Mouse (Mus musculus): ENCODE results near the gene Nhlh1. TPM values are rescaled to one million over a fixed set of nuclear protein-coding genes. Genes with fewer than 3 reads are reported as not detected.

Nhlh1 gene
- polyA plus RNA-seq, 1 experiment: not detected

DNA sequence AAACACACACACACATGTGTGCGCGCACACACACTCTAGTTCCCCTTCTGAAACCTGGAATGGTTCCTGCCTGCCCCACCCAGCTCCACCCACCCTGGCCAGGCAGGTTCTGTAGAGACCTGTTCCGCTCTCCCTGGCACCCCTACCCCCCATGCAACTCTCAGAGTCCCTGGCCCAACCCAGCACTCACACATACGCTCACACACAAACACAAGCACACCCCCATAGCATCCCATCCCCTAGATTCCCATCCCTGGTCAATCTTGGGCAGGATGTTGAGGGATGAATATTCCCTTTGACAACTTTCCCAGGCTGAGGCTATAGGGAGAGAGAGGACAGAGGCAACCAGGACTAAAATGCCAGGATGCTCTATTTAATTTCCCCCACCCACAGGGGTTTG, 38.0 kb downstream of the Nhlh1 start:
- Histone ChIP-seq H3K9ac (ENCODE audit: low read depth, poor library complexity, severe bottlenecking) (no peak overlapping the region), H3K36me3 (ENCODE audit: control insufficient read depth, insufficient read depth, low read length, poor library complexity, severe bottlenecking) (no peaks in the 10 kb centered on the region), H3K27ac (ENCODE audit: insufficient read depth, low read length) (no peak overlapping the region), H3K4me1 (ENCODE audit: control insufficient read depth, insufficient read depth, low read length) (peaks cover 10% of the 10 kb centered on the region), H3K27me3 (ENCODE audit: control insufficient read depth, insufficient read depth, low read length, poor library complexity, severe bottlenecking) (no peaks in the 10 kb centered on the region), H3K4me3 (ENCODE audit: low read depth, low read length) (no peak overlapping the region), H3K9me3 (replicated peaks; ENCODE audit: control insufficient read depth, insufficient read depth, low read length, poor library complexity, severe bottlenecking) (no peaks in the 10 kb centered on the region)
- TF ChIP-seq POLR2A (IDR thresholded peaks at IDR 0.05; ENCODE audit: insufficient read depth, low read length): no peak
- no peak for TF ChIP-seq CTCF (IDR thresholded peaks at IDR 0.05; ENCODE audit: low read depth, low read length)
- TF ChIP-seq EP300 (IDR thresholded peaks at IDR 0.05; ENCODE audit: insufficient read depth, low read depth, low read length): no peak

DNA sequence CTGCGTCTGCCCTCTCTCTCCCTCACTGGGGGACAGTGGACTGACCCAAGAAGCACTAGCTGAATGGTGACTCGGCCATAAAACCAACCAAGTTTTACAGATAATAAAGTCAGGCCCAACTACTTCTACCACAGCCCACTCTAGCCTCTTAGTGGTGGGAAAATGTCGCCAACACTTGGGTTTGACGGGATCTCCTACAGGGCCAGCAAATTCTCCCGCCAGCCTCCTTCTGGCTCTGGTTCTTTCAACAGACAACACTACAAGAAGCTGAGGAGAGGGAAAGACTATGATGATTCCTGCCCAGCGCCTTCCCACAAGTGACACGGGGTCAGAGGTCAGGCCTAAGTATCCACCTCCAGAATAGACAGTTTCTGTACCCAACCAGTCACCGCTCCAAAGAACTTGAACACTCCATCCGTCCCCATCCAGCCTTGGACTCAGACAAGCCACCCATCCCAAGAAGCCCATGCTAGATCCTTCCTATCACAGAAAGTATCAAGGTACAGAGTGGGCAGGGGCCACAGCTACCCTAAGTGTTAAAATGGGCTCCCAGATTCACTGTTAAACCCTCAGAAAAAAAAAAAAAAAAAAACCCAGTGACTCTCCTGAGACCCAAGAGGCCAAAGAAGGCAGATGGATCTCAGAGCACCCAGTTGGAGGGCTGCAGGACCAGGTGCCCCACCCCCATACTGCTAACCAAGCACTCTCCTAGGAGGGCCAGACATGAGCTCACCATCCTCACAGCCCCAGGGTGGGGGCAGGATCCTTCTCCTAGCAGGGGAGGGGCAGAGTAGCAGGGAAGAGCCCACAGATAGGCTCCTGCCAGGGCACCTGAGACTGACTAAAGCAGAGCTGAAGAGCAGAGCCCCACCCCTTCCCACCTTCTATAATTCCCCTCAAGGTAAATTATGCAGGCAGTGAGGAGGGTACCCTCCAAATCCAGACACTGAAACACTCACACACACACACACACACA, 38.7 kb downstream of the Nhlh1 start:
- Histone ChIP-seq H3K27ac (ENCODE audit: insufficient read depth, low read length) (no peak overlapping the region), H3K36me3 (ENCODE audit: control insufficient read depth, insufficient read depth, low read length, poor library complexity, severe bottlenecking) (no peaks in the 10 kb centered on the region), H3K4me3 (ENCODE audit: low read depth, low read length) (no peak overlapping the region), H3K4me1 (ENCODE audit: control insufficient read depth, insufficient read depth, low read length) (peaks cover 10% of the 10 kb centered on the region), H3K9me3 (replicated peaks; ENCODE audit: control insufficient read depth, insufficient read depth, low read length, poor library complexity, severe bottlenecking) (no peaks in the 10 kb centered on the region), H3K27me3 (ENCODE audit: control insufficient read depth, insufficient read depth, low read length, poor library complexity, severe bottlenecking) (no peaks in the 10 kb centered on the region), H3K9ac (ENCODE audit: low read depth, poor library complexity, severe bottlenecking) (no peak overlapping the region)
- TF ChIP-seq EP300 (IDR thresholded peaks at IDR 0.05; ENCODE audit: insufficient read depth, low read depth, low read length) (0 out of 2 replicates have a peak, but pooled peaks have one; percentile 15), POLR2A (IDR thresholded peaks at IDR 0.05; ENCODE audit: insufficient read depth, low read length) (no peak)

GRCm38 (mm10) chr1:172017517-172018070, 39.8 kb downstream of the Nhlh1 start:
- Histone ChIP-seq H3K36me3 (ENCODE audit: control insufficient read depth, insufficient read depth, low read length, poor library complexity, severe bottlenecking) (no peaks in the 10 kb centered on the region), H3K27ac (ENCODE audit: insufficient read depth, low read length) (no peak overlapping the region), H3K27me3 (ENCODE audit: control insufficient read depth, insufficient read depth, low read length, poor library complexity, severe bottlenecking) (no peaks in the 10 kb centered on the region), H3K9me3 (replicated peaks; ENCODE audit: control insufficient read depth, insufficient read depth, low read length, poor library complexity, severe bottlenecking) (no peaks in the 10 kb centered on the region), H3K9ac (ENCODE audit: low read depth, poor library complexity, severe bottlenecking) (no peak overlapping the region), H3K4me1 (ENCODE audit: control insufficient read depth, insufficient read depth, low read length) (peaks cover 7% of the 10 kb centered on the region), H3K4me3 (ENCODE audit: low read depth, low read length) (no peak overlapping the region)
- TF ChIP-seq EP300 (IDR thresholded peaks at IDR 0.05; ENCODE audit: insufficient read depth, low read depth, low read length) (no peak), POLR2A (IDR thresholded peaks at IDR 0.05; ENCODE audit: insufficient read depth, low read length) (no peak), CTCF (IDR thresholded peaks at IDR 0.05; ENCODE audit: low read depth, low read length) (no peak)

DNA sequence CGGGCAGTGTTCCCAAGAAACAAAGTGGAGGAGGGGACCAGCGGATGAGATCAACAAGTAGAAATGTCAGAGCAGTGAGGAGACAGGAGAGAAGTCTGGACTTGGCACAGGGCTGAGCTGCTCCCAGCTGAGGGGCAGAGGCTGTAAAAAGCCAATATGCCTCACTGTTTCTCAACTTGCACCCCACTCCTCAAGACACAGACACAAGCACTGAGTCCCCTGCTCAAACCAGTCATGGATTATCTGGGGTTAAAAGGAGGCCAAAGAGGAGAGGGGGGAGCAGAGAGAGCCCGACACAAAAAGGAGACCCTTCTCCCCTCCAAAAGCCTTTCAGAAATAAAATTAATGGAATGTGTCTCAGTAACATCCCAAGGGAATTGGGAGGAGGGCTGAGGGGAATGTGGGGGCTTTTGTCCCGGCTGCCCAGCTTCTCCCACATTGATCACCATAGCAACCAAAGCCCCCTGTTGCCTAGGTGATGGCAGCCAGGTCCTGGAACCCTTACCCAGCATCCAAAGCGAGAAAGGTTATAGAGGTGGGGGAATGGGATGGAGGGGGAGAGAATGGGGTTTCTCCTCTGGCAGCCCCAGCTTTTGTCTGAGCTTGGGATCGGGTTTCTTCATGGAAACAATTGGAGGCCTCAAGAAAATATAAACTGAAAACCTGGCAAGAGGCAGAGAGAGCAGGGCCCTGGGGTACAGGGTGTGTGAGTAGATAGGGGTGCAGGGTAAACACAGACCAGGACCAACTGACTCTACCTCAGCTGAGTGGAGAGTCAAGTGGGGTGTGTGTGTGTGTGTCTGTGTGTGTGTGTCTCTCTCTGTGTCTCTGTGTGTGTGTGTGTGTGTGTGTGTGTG, 40.5 kb downstream of the Nhlh1 start:
- TF ChIP-seq POLR2A (IDR thresholded peaks at IDR 0.05; ENCODE audit: insufficient read depth, low read length): no peak
- TF ChIP-seq EP300 (IDR thresholded peaks at IDR 0.05; ENCODE audit: insufficient read depth, low read depth, low read length): no peak
- no peak for TF ChIP-seq CTCF (IDR thresholded peaks at IDR 0.05; ENCODE audit: low read depth, low read length)
- Histone ChIP-seq H3K27me3 (ENCODE audit: control insufficient read depth, insufficient read depth, low read length, poor library complexity, severe bottlenecking) (no peaks in the 10 kb centered on the region), H3K9ac (ENCODE audit: low read depth, poor library complexity, severe bottlenecking) (no peak overlapping the region), H3K4me3 (ENCODE audit: low read depth, low read length) (no peak overlapping the region), H3K36me3 (ENCODE audit: control insufficient read depth, insufficient read depth, low read length, poor library complexity, severe bottlenecking) (no peaks in the 10 kb centered on the region), H3K9me3 (replicated peaks; ENCODE audit: control insufficient read depth, insufficient read depth, low read length, poor library complexity, severe bottlenecking) (no peaks in the 10 kb centered on the region), H3K27ac (ENCODE audit: insufficient read depth, low read length) (no peak overlapping the region), H3K4me1 (ENCODE audit: control insufficient read depth, insufficient read depth, low read length) (peaks cover 7% of the 10 kb centered on the region)

DNA sequence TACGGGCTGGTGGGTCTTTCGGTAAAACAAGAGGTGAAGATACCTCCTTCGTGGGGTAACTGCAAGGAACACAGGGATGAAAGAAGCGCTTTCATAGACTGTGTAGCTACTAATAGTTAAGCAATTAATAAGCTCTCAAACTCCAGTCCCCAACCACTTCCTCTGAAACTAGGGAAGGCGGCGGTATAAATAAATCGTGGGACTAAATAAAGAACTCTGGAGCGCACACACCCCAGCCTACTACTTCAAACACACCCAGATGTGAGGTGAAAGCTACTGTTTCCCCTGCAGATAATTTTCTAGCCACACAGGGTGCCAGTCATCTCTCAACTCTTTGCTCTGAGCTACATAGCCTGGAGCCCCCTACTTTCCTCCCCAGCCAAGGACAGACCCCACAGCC, 41.3 kb downstream of the Nhlh1 start:
- Histone ChIP-seq H3K9ac (ENCODE audit: low read depth, poor library complexity, severe bottlenecking) (no peak overlapping the region), H3K36me3 (ENCODE audit: control insufficient read depth, insufficient read depth, low read length, poor library complexity, severe bottlenecking) (no peaks in the 10 kb centered on the region), H3K27me3 (ENCODE audit: control insufficient read depth, insufficient read depth, low read length, poor library complexity, severe bottlenecking) (no peaks in the 10 kb centered on the region), H3K27ac (ENCODE audit: insufficient read depth, low read length) (no peak overlapping the region), H3K9me3 (replicated peaks; ENCODE audit: control insufficient read depth, insufficient read depth, low read length, poor library complexity, severe bottlenecking) (no peaks in the 10 kb centered on the region), H3K4me3 (ENCODE audit: low read depth, low read length) (no peak overlapping the region), H3K4me1 (ENCODE audit: control insufficient read depth, insufficient read depth, low read length) (peaks cover 7% of the 10 kb centered on the region)
- TF ChIP-seq POLR2A (IDR thresholded peaks at IDR 0.05; ENCODE audit: insufficient read depth, low read length) (no peak), EP300 (IDR thresholded peaks at IDR 0.05; ENCODE audit: insufficient read depth, low read depth, low read length) (no peak), CTCF (IDR thresholded peaks at IDR 0.05; ENCODE audit: low read depth, low read length) (no peak)

All from ES-Bruce4 (cell line).